Mouse (Mus musculus) stomach, embryonic 15.5 days (tissue): Measurements from ENCODE around the gene Prkag2. TPM values are rescaled to one million over a fixed set of nuclear protein-coding genes. Genes with fewer than 3 reads are reported as not detected.

ENCODE experiments used
- ATAC-seq: fragments of 200-750 bp; cut with Nextera tagmentation; 2 replicates; pipeline ENCODE4 v1.8.0; 2017; ENCODE audit warnings: low read depth, moderate number of reproducible peaks, moderate TSS enrichment; ENCODE audit not compliant: insufficient read depth, low FRiP score
- H3K27ac ChIP-seq: fragments of 300-500 bp; sonication (generic); 2 replicates; pipeline ENCODE4 v1.5.1; 2015; ENCODE audit warnings: mild to moderate bottlenecking, inconsistent platforms
- H3K27me3 ChIP-seq: fragments of 300-500 bp; sonication (generic); replicated peaks from 2 replicates; pipeline ENCODE4 v1.6.1; 2015; ENCODE audit warnings: inconsistent platforms
- H3K36me3 ChIP-seq: fragments of 300-500 bp; sonication (generic); 2 replicates; pipeline ENCODE4 v1.6.1; 2015; ENCODE audit warnings: inconsistent platforms
- H3K4me1 ChIP-seq: fragments of 300-500 bp; sonication (generic); 2 replicates; pipeline ENCODE4 v1.6.1; 2015; ENCODE audit warnings: inconsistent platforms
- H3K4me2 ChIP-seq: fragments of 300-500 bp; sonication (generic); 2 replicates; pipeline ENCODE4 v1.6.1; 2015; ENCODE audit warnings: mild to moderate bottlenecking, inconsistent platforms
- H3K4me3 ChIP-seq: fragments of 300-500 bp; sonication (generic); replicated peaks from 2 replicates; pipeline ENCODE4 v1.5.1; 2015; ENCODE audit warnings: inconsistent platforms
- H3K9ac ChIP-seq: fragments of 300-500 bp; sonication (generic); 2 replicates; pipeline ENCODE4 v1.6.1; 2015; ENCODE audit warnings: inconsistent platforms
- H3K9me3 ChIP-seq: fragments of 300-500 bp; sonication (generic); 2 replicates; pipeline ENCODE4 v1.6.1; 2016; ENCODE audit warnings: inconsistent platforms
- WGBS: fragments of 180-500 bp; shearing (Covaris S2); methylation state at CpG from one replicate; pipeline ENCODE4 v1.1.7; 2015; 5-methylcytosine and 5-hydroxymethylcytosine counted together
- polyA plus RNA-seq: library from polyadenylated mRNA; unstranded; fragments of >200 nt; fragmentation: Nextera tagmentation; extraction: Ambion mirVana; gene quantifications from 2 replicates; pipeline ENCODE4 v1.2.1, GENCODE M21; 2015

The Prkag2 gene
- polyA plus RNA-seq, 1 experiment from 2014 or later: 41.3 TPM

DNA sequence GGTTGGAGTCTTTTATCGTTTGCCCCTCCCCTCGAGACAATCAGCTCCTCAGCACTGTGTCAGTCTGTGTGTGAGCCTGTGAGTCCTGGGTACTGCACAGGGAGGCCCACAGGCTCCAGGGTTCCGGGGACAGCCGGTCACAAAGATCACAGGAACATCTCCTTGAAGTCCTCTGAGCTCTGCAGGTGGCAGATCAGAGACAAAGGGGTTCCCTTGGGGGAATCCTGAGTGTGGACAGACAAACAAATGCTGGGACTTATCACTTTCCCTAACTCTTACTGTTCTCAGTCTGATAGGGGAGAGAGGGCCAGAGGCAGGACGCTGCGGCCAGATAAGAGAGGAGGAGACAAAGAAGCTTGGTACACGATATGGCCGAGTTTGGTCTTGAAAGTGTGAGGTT is 172.7 kb downstream of the Prkag2 start:
- ATAC-seq: peak; percentile 65
- H3K27ac ChIP-seq: no peak overlapping the region
- no peaks in the 10 kb centered on the region for H3K36me3 ChIP-seq
- no peak overlapping the region for H3K4me3 ChIP-seq
- H3K27me3 ChIP-seq: no peaks in the 10 kb centered on the region
- H3K9ac ChIP-seq: no peak overlapping the region
- no peak overlapping the region for H3K4me2 ChIP-seq
- WGBS: 17% methylated on average over 8 of the region's 8 CpGs
- H3K4me1 ChIP-seq: 0 out of 2 replicates have a peak, but pooled peaks cover 7% of the 10 kb centered on the region
- no peaks in the 10 kb centered on the region for H3K9me3 ChIP-seq

DNA sequence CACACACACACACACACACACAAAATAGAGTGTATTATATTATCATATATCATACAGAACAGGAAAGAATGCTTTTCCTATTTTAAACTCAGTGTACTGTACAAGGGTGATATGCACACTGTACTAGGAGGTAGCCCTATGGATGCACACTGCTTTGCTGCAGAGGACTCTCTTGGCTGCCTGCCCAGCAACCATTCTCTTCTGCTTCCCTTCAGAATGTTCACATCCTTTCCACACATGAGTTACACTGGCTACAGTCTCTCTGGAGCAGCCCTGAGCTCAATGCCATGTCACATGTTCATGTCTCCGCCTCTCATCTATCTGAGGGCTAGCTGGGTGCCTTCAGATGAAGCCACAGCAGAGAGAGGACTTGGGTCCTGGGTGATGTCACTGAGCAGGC is 181.3 kb downstream of the Prkag2 start:
- H3K4me3 ChIP-seq: no peak overlapping the region
- 78% methylated on average over 1 of the region's 1 CpGs for WGBS
- no peak overlapping the region for H3K9ac ChIP-seq
- H3K4me2 ChIP-seq: no peak overlapping the region
- H3K9me3 ChIP-seq: no peaks in the 10 kb centered on the region
- H3K27me3 ChIP-seq: no peaks in the 10 kb centered on the region
- no peaks in the 10 kb centered on the region for H3K36me3 ChIP-seq
- no peaks in the 10 kb centered on the region for H3K4me1 ChIP-seq
- ATAC-seq: peak; percentile 39; the same call in 1 of the 2 replicates
- H3K27ac ChIP-seq: no peak overlapping the region

DNA sequence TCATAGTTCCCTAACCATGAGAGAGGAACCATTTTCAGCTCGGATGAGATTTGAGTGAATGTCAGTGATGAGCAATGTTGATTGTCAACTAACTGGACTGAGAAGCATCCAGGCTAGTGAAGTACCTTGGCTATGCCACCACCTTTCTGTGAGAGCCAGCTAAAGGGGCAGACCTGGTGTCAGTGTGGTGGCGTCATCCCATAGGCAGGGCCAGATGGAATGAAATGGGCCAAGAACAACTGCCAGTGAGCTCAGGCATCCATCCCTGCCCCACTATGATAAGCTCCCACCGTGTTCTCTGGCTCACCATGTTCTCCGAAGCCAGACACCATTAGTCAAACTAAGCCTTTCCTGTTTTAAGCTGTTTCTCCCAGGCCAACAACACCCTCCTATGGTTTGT is 183.9 kb downstream of the Prkag2 start:
- WGBS: 58% methylated on average over 4 of the region's 4 CpGs
- Histone ChIP-seq H3K4me3 (no peak overlapping the region), H3K27me3 (no peaks in the 10 kb centered on the region), H3K9ac (no peak overlapping the region), H3K27ac (no peak overlapping the region), H3K9me3 (no peaks in the 10 kb centered on the region), H3K4me2 (no peak overlapping the region), H3K36me3 (no peaks in the 10 kb centered on the region), H3K4me1 (no peaks in the 10 kb centered on the region)
- ATAC-seq: no peak

DNA sequence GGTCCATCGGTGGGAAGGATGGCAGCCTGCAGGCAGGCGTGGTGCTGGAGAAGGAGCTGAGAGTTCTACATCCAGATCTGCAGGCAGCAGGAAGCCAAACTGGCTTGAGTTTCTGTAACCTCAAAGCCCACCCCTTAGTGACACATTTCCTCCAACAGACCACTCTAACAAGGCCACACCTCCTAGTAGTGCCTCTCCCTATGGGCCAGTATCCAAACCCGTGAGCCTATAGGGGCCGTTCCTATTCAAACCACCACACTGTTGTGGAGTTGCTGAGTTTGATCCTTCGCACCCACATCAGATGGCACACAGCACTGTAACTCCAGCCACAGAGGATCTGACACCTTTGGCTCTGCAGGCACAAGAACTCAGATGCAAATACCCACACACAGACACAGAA is 185.3 kb downstream of the Prkag2 start:
- H3K36me3 ChIP-seq: no peaks in the 10 kb centered on the region
- ATAC-seq: no peak
- no peak overlapping the region for H3K27ac ChIP-seq
- H3K9me3 ChIP-seq: no peaks in the 10 kb centered on the region
- H3K4me2 ChIP-seq: no peak overlapping the region
- H3K4me3 ChIP-seq: no peak overlapping the region
- no peak overlapping the region for H3K9ac ChIP-seq
- H3K27me3 ChIP-seq: no peaks in the 10 kb centered on the region
- no peaks in the 10 kb centered on the region for H3K4me1 ChIP-seq
- WGBS: 67% methylated on average over 5 of the region's 5 CpGs

- Histone ChIP-seq H3K4me1 (no peaks in the 10 kb centered on the region), H3K9me3 (no peaks in the 10 kb centered on the region), H3K36me3 (no peaks in the 10 kb centered on the region), H3K27ac (no peak overlapping the region), H3K4me2 (no peak overlapping the region), H3K27me3 (no peaks in the 10 kb centered on the region), H3K4me3 (no peak overlapping the region), H3K9ac (no peak overlapping the region)
- 81% methylated on average over 6 of the region's 6 CpGs for WGBS
- ATAC-seq: no peak
These were observed 186.8 kb downstream of the Prkag2 start for GRCm38 (mm10) chr5:24913656-24914055.

DNA sequence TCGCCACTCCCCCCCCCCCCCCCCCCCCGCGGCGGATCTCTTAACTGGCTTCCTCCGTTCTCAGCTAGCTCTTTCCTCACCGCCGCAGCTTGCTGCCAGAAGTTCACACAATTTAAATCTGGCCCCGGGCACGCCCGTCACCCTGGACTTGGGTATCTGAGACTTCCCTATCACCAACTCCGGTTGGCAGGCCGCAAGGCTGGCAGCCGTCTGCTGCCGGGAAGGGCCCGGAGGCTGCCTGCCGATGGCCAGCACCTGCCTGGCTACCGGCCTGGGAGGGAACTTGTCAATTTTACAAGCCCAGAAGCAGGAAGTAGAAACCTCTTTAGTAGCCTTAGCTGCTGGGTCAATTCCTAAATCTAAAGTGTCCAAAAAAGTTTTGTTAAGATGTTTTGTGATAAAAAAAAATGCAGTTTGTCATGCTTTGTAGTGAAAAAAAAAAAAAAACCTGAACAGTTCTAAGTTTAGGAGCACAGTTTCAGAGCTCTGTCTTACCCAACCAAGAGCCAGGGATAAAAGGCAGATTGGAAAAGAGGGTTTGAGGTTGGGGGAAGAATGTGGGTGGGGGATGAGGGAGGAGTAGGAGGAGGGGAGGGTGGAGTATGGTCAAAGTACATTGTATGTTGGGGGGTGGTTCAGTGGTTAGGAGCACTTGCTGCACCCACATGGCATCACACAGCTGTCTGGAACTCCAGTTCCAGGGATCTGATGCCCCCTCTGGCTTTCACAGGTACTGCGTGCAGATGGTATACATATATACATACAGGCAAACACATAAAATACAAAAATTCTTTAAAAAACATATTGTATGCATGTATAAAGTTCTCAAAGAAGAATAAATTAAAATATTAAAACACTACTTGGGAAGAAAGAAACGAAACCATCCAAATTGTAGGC is 191.4 kb downstream of the Prkag2 start:
- Histone ChIP-seq H3K9ac (peak overlapping the region; percentile 91; the same call in 1 of the 2 replicates), H3K27me3 (no peaks in the 10 kb centered on the region), H3K4me3 (peak overlapping the region; percentile 85), H3K27ac (peak overlapping the region; percentile 93), H3K9me3 (no peaks in the 10 kb centered on the region), H3K4me1 (no peaks in the 10 kb centered on the region), H3K4me2 (peak overlapping the region; percentile 85), H3K36me3 (no peaks in the 10 kb centered on the region)
- 13% methylated on average over 14 of the region's 19 CpGs for WGBS
- ATAC-seq: no peak

DNA sequence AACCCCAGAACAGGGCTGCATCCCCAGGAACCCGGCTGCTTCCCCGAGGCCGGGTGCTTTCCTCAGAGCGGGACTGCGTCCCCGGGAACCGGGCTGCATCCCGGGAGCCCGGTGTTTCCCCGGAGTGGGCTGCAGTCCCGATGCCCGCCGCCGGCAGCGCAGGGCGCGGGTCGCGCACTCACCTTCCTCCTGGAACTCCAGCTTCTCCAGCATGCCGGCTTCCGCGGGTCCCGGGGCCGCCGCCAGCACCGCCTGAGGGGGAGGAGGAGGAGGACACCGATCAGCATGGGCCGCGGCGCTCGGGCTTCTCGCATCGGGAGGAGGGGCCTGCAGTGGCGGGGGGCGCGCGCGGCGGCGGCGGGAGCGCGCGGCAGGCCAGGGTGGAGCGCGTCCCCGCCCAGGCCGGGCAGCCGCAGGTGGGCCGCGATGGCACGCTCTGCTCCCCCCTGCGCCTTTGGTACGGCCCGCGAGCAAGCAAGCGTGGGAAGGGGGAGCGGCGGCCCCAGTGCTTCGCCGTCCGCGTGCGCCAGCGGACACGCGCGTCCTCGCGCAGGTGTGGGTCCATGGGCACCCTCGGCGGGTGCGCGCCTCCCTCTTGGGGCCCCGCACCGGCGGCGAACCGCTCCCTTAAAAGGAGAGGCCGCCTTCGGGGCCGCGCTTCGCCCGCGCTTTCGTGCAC is 192.2 kb downstream of the Prkag2 start:
- Histone ChIP-seq H3K4me2 (peak overlapping the region; percentile 85), H3K9me3 (no peaks in the 10 kb centered on the region), H3K4me3 (peak overlapping the region; percentile 85), H3K4me1 (no peaks in the 10 kb centered on the region), H3K27me3 (no peaks in the 10 kb centered on the region), H3K36me3 (no peaks in the 10 kb centered on the region), H3K27ac (peak overlapping the region; percentile 93), H3K9ac (peak overlapping the region; percentile 91)
- under 1% methylated on average over 70 of the region's 87 CpGs for WGBS
- ATAC-seq: peak; percentile 89

DNA sequence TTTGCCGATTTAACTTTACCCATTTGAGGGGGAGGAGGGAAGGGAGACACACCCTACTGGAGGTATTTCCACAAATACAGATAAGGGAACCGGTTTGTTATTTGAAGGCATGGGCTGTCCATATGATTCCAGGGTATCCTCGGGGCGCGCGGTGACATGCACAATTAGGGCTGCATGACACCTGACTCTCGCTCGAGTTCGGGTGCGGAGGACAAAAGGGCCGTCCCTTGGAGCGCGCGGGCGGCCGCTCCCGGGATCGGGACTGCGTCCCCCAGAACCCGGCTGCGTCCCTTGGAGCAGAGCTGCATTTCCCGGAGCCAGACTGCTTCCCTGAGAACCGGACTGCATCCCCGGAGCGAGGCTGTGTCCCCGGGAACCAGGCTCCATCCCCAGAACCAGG is 192.7 kb downstream of the Prkag2 start:
- Histone ChIP-seq H3K9ac (peak overlapping the region; percentile 91), H3K4me2 (peak overlapping the region; percentile 85), H3K4me1 (no peaks in the 10 kb centered on the region), H3K9me3 (no peaks in the 10 kb centered on the region), H3K27me3 (no peaks in the 10 kb centered on the region), H3K36me3 (no peaks in the 10 kb centered on the region), H3K4me3 (peak overlapping the region; percentile 85), H3K27ac (peak overlapping the region; percentile 93)
- ATAC-seq: peak; percentile 13
- WGBS: under 1% methylated on average over 26 of the region's 26 CpGs

DNA sequence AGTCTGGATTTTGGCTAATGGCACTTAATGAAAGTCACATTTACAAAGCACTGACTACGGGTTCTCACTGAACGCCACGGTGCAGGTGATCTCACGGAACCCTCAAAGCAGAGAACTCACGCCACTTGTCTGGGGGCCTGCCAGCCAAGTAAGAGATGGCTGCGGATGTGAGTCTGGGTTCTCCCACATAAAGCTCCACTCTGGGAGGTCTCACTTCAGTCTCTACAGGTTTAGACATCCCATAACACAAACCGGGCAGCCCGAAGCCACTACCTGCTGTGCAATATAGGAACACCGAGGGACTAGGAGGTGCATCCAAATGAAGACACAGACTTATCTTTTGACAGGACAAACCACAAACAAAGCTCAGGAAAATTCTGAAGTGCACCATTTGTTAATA is 193.6 kb downstream of the Prkag2 start:
- Histone ChIP-seq H3K27ac (no peak overlapping the region), H3K9ac (no peak overlapping the region)
- 60% methylated on average over 9 of the region's 9 CpGs for WGBS

DNA sequence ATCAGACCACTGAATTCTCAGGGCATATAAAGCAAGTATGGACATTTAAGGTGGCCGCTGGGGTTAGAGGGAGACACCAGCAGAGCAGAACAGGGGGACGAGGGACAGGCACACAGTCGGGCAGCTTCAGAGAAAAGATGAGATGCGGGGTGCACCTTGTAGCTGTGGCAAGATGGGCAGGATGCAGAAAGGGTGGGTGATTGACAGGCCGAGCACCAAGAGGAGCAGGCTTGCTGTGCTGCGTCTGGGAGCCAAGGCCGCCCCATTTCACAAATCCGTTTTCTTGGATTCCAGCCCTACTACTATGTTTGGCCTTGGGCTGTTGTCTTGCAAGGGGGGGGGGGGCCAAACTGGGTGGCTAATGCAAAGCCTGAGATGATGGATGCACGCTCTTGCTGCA is 195.5 kb downstream of the Prkag2 start:
- H3K4me1 ChIP-seq: no peaks in the 10 kb centered on the region
- no peak for ATAC-seq
- no peaks in the 10 kb centered on the region for H3K36me3 ChIP-seq
- no peaks in the 10 kb centered on the region for H3K27me3 ChIP-seq
- no peak overlapping the region for H3K27ac ChIP-seq
- no peaks in the 10 kb centered on the region for H3K9me3 ChIP-seq
- H3K9ac ChIP-seq: no peak overlapping the region
- 83% methylated on average over 9 of the region's 9 CpGs for WGBS
- H3K4me2 ChIP-seq: no peak overlapping the region
- no peak overlapping the region for H3K4me3 ChIP-seq

More for the DNA sequence above, 193.6 kb downstream of the Prkag2 start:
- no peaks in the 10 kb centered on the region for H3K9me3 ChIP-seq
- no peaks in the 10 kb centered on the region for H3K36me3 ChIP-seq
- peak overlapping the region; percentile 85 for H3K4me2 ChIP-seq
- H3K4me3 ChIP-seq: 0 out of 2 replicates have a peak overlapping the region, but pooled peaks have one; percentile 4
- no peaks in the 10 kb centered on the region for H3K27me3 ChIP-seq
- ATAC-seq: no peak
- H3K4me1 ChIP-seq: no peaks in the 10 kb centered on the region

GRCm38 (mm10) chr5:24904423-24904822 is 196.0 kb downstream of the Prkag2 start:
- Histone ChIP-seq H3K36me3 (no peaks in the 10 kb centered on the region), H3K4me3 (no peak overlapping the region), H3K9me3 (no peaks in the 10 kb centered on the region), H3K9ac (no peak overlapping the region), H3K4me1 (no peaks in the 10 kb centered on the region), H3K27ac (no peak overlapping the region), H3K4me2 (no peak overlapping the region), H3K27me3 (no peaks in the 10 kb centered on the region)
- WGBS: 83% methylated on average over 8 of the region's 8 CpGs
- no peak for ATAC-seq

DNA sequence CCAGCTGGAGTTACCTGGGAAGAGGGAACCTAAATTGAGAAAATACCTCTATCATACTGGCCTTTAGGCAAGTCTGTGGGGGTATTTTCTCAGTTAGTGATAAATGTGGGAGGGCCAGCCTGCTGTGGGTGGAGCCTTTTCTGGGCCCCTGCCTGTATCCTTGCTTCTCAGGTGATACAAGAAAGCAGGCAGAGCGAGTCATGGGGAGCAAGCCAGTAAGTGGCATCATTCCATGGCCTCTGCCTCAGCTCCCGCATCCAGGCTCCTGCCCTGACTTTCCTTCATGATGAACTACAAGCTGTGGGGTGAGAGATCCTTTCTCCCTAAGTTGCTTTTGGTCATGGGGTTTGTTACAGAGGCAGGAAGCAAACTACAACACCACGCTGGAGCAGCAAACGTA is 196.4 kb downstream of the Prkag2 start:
- H3K9me3 ChIP-seq: no peaks in the 10 kb centered on the region
- no peak for ATAC-seq
- no peak overlapping the region for H3K4me2 ChIP-seq
- no peak overlapping the region for H3K9ac ChIP-seq
- H3K27me3 ChIP-seq: no peaks in the 10 kb centered on the region
- no peaks in the 10 kb centered on the region for H3K36me3 ChIP-seq
- no peaks in the 10 kb centered on the region for H3K4me1 ChIP-seq
- WGBS: 78% methylated on average over 4 of the region's 4 CpGs
- H3K27ac ChIP-seq: no peak overlapping the region
- H3K4me3 ChIP-seq: no peak overlapping the region
